Mouse (Mus musculus) CH12.LX (cell line): ENCODE measurements at regions not wholly inside any gene's neighbourhood (a gene's known extent, or its start where the extent isn't known, plus 50 kb on each side); places are given as distances from the start of the nearest gene placed in this dataset.

Experiments
- DNase-seq: peaks from one replicate; pipeline ENCODE4 v3.0.0-alpha.2; 2013; ENCODE audit errors: extremely low read depth
- H3K27ac ChIP-seq: 2 replicates; pipeline ENCODE4 v1.5.1; 2012; ENCODE audit warnings: low read depth, mild to moderate bottlenecking, control low read depth, moderate library complexity; ENCODE audit not compliant: insufficient read depth
- H3K27me3 ChIP-seq: replicated peaks from 2 replicates; pipeline ENCODE3; 2012; ENCODE audit warnings: inconsistent platforms
- H3K36me3 ChIP-seq, 2 experiments: replicated peaks in 1 of 2; 2 replicates each; pipeline versions ENCODE3 to v1.6.1; 2012; ENCODE audit warnings: inconsistent platforms in 1 of 2, low read length in 1 of 2, mild to moderate bottlenecking in 1 of 2, mixed read lengths in 1 of 2, moderate library complexity in 1 of 2; ENCODE audit not compliant: control insufficient read depth in 1 of 2, insufficient read depth in 1 of 2
- H3K4me1 ChIP-seq, 2 experiments: 2 replicates each; pipeline ENCODE4 v1.6.1; 2012; ENCODE audit warnings: inconsistent platforms in 1 of 2, moderate library complexity in 1 of 2; ENCODE audit not compliant: insufficient read depth in 2 of 2, control insufficient read depth in 1 of 2
- H3K4me2 ChIP-seq: 2 replicates; pipeline ENCODE4 v1.6.1; 2012; ENCODE audit warnings: low read depth, mild to moderate bottlenecking, control low read depth; ENCODE audit not compliant: poor library complexity, insufficient read depth, severe bottlenecking
- H3K4me3 ChIP-seq, 3 experiments: fragments of 150-350 bp in 1 of 3; sonication (generic) in 1 of 3; replicated peaks in 1 of 3; 2 replicates each; pipeline versions ENCODE3 to v1.5.1; 2011 to 2012; ENCODE audit warnings: low read depth in 2 of 3, low read length in 2 of 3, mild to moderate bottlenecking in 2 of 3, moderate library complexity in 2 of 3, control low read depth in 1 of 3, improper control_type of control experiment in 1 of 3, inconsistent platforms in 1 of 3, mixed read lengths in 1 of 3; ENCODE audit not compliant: poor library complexity in 1 of 3
- H3K79me2 ChIP-seq: replicated peaks from 2 replicates; pipeline ENCODE4 v1.6.1; 2012; ENCODE audit warnings: mild to moderate bottlenecking, moderate library complexity; ENCODE audit not compliant: control insufficient read depth, poor library complexity, insufficient read depth, severe bottlenecking; ENCODE audit errors: extremely low read depth
- H3K9ac ChIP-seq: 2 replicates; pipeline ENCODE4 v1.6.1; 2012; ENCODE audit warnings: low read depth, mild to moderate bottlenecking, control low read depth, moderate library complexity; ENCODE audit not compliant: insufficient read depth
- H3K9me3 ChIP-seq: replicated peaks from 2 replicates; pipeline ENCODE3; 2012; ENCODE audit warnings: low read length, inconsistent platforms, mixed read lengths
- BHLHE40 ChIP-seq: IDR thresholded peaks from 2 replicates; pipeline ENCODE4 v1.6.1; 2011; ENCODE audit warnings: mild to moderate bottlenecking, low read depth, low read length, improper control_type of control experiment
- CHD2 ChIP-seq: IDR thresholded peaks from 2 replicates; pipeline ENCODE4 v1.6.1; 2011; ENCODE audit warnings: low read length, improper control_type of control experiment
- CTCF ChIP-seq, 2 experiments: IDR thresholded peaks in 1 of 2; conservative IDR thresholded peaks in 1 of 2; 2 replicates each; pipeline ENCODE4 v1.5.1; 2011 to 2012; ENCODE audit warnings: low read depth in 2 of 2, low read length in 2 of 2, improper control_type of control experiment in 1 of 2, inconsistent platforms in 1 of 2, mild to moderate bottlenecking in 1 of 2, moderate library complexity in 1 of 2
- ELF1 ChIP-seq: IDR thresholded peaks from 2 replicates; pipeline ENCODE4 v1.6.1; 2014; ENCODE audit warnings: low read depth, mild to moderate bottlenecking, inconsistent platforms, low read length, improper control_type of control experiment
- IRF4 ChIP-seq: IDR thresholded peaks from 2 replicates; pipeline ENCODE4 v1.6.1; 2014; ENCODE audit warnings: low read depth, mild to moderate bottlenecking, inconsistent platforms, low read length, improper control_type of control experiment
- JUN ChIP-seq: IDR thresholded peaks from 2 replicates; pipeline ENCODE4 v1.6.1; 2011; ENCODE audit warnings: low read depth, mild to moderate bottlenecking, low read length, improper control_type of control experiment, moderate library complexity; ENCODE audit not compliant: insufficient read depth
- JUND ChIP-seq: conservative IDR thresholded peaks from 2 replicates; pipeline ENCODE4 v1.6.1; 2011; ENCODE audit warnings: low read depth, low read length, improper control_type of control experiment
- KAT2A ChIP-seq: IDR thresholded peaks from 2 replicates; pipeline ENCODE4 v1.6.1; 2012; ENCODE audit warnings: low read length, improper control_type of control experiment, inconsistent platforms; ENCODE audit not compliant: insufficient replicate concordance
- MAFK ChIP-seq: IDR thresholded peaks from 2 replicates; pipeline ENCODE4 v1.6.1; 2011; ENCODE audit warnings: low read length, improper control_type of control experiment; ENCODE audit not compliant: insufficient replicate concordance
- MAX ChIP-seq: IDR thresholded peaks from 2 replicates; pipeline ENCODE4 v1.6.1; 2011; ENCODE audit warnings: low read length, improper control_type of control experiment
- MXI1 ChIP-seq: IDR thresholded peaks from 2 replicates; pipeline ENCODE4 v1.6.1; 2011; ENCODE audit warnings: mild to moderate bottlenecking, low read depth, low read length, improper control_type of control experiment
- NELFE ChIP-seq: IDR thresholded peaks from 2 replicates; pipeline ENCODE4 v1.6.1; 2011; ENCODE audit warnings: low read depth, low read length, improper control_type of control experiment
- NRF1 ChIP-seq: IDR thresholded peaks from 2 replicates; pipeline ENCODE4 v1.6.1; 2014; ENCODE audit warnings: low read depth, mild to moderate bottlenecking, inconsistent platforms, low read length, improper control_type of control experiment, moderate library complexity
- PAX5 ChIP-seq: IDR thresholded peaks from 2 replicates; pipeline ENCODE4 v1.6.1; 2012; ENCODE audit warnings: low read length, inconsistent platforms, mixed read lengths
- POLR2AphosphoS2 ChIP-seq: IDR thresholded peaks from 2 replicates; pipeline ENCODE4 v1.6.1; 2011; ENCODE audit warnings: low read depth, low read length, improper control_type of control experiment
- RAD21 ChIP-seq: IDR thresholded peaks from 2 replicates; pipeline ENCODE4 v1.6.1; 2011; ENCODE audit warnings: low read depth, mild to moderate bottlenecking, low read length, improper control_type of control experiment, moderate library complexity
- RCOR1 ChIP-seq: conservative IDR thresholded peaks from 2 replicates; pipeline ENCODE4 v1.6.1; 2012; ENCODE audit warnings: low read depth, mild to moderate bottlenecking, inconsistent platforms, low read length, improper control_type of control experiment
- SIN3A ChIP-seq: IDR thresholded peaks from 2 replicates; pipeline ENCODE4 v1.6.1; 2012; ENCODE audit warnings: low read length, improper control_type of control experiment, inconsistent platforms
- TBP ChIP-seq: conservative IDR thresholded peaks from 2 replicates; pipeline ENCODE4 v1.6.1; 2011; ENCODE audit warnings: low read depth, low read length, improper control_type of control experiment
- UBTF ChIP-seq: IDR thresholded peaks from 2 replicates; pipeline ENCODE4 v1.6.1; 2012; ENCODE audit warnings: low read depth, mild to moderate bottlenecking, inconsistent platforms, low read length, improper control_type of control experiment, moderate library complexity
- USF1 ChIP-seq: IDR thresholded peaks from 2 replicates; pipeline ENCODE4 v1.6.1; 2014; ENCODE audit warnings: low read depth, mild to moderate bottlenecking, inconsistent platforms, low read length, improper control_type of control experiment
- ZKSCAN1 ChIP-seq: IDR thresholded peaks from 2 replicates; pipeline ENCODE4 v1.6.1; 2012; ENCODE audit warnings: low read depth, inconsistent platforms, low read length, improper control_type of control experiment, borderline replicate concordance
- ZMIZ1 ChIP-seq: IDR thresholded peaks from 2 replicates; pipeline ENCODE4 v1.6.1; 2012; ENCODE audit warnings: low read depth, mild to moderate bottlenecking, inconsistent platforms, low read length, improper control_type of control experiment
- ZNF384 ChIP-seq: IDR thresholded peaks from 2 replicates; pipeline ENCODE4 v1.6.1; 2012; ENCODE audit warnings: low read depth, low read length, improper control_type of control experiment, inconsistent platforms
- dilution Hi-C: fragments of 300-500 bp; cut with MboI; formaldehyde crosslinking; loops from 2 replicates; pipeline ENCODE4 v1.14.3; 2020; ENCODE audit warnings: low sequenced_read_pairs; ENCODE audit not compliant: extremely low pct_unique_long_range_greater_than_20kb, extremely low pct_ligation_motif_present
- in situ Hi-C: fragments of 300-500 bp; cut with MboI; formaldehyde crosslinking; loops from 3 replicates; pipeline ENCODE4 v1.14.3; 2019; ENCODE audit warnings: low sequenced_read_pairs, low pct_ligation_motif_present, low pct_unique_long_range_greater_than_20kb, mixed read lengths

GRCm38 (mm10) chr3:58126996-58127395 is 279.1 kb upstream of the Pfn2 start:
- no peaks in the 10 kb centered on the region for H3K36me3 ChIP-seq
- H3K27ac ChIP-seq: no peak overlapping the region
- H3K27me3 ChIP-seq: no peaks in the 10 kb centered on the region
- in situ Hi-C loops (no loop called here), dilution Hi-C loops (no loop called here)
- DNase-seq: no peak
- H3K4me2 ChIP-seq: no peak overlapping the region
- H3K9me3 ChIP-seq: no peaks in the 10 kb centered on the region
- TF ChIP-seq NELFE: no peak
- TF ChIP-seq ZKSCAN1: no peak
- TF ChIP-seq JUN: no peak
- no peak for TF ChIP-seq USF1
- no peaks in the 10 kb centered on the region for H3K79me2 ChIP-seq
- H3K9ac ChIP-seq: no peak overlapping the region
- H3K4me1 ChIP-seq: peaks cover 6 to 7% of the 10 kb centered on the region in 2 experiments; a peak in 2 of 4 replicates
- H3K4me3 ChIP-seq: no peak overlapping the region

GRCm38 (mm10) chr3:58128059-58128458 is 280.2 kb upstream of the Pfn2 start:
- no peak overlapping the region for H3K4me2 ChIP-seq

DNA sequence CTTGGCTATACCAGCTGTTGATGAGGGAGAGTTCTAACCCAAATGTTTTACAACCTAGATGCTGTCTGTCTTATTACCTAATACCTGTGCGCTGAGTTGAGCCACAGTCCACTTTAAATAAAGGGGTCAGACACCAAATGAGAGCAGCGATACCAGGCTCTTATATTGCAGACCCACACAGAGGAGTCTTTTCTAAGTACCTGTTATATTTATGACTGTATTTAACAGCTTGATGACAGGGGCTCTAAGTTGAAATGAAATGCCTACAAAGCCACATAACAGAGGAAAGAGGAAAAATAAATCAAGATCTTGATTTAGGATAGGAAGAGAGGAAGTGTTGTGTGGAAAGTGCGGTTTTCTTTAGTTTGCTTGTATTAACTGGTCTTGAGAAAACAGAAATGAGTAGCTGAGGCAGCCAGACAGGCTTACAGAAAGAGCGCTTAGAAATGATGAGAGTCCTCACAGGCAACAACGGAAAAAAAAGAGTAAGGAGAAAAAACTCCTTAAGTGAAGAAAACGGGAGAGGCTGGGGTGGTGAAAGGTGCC is 281.6 kb upstream of the Pfn2 start:
- no peak overlapping the region for H3K27ac ChIP-seq
- H3K79me2 ChIP-seq: no peaks in the 10 kb centered on the region
- H3K4me3 ChIP-seq: no peak overlapping the region
- H3K36me3 ChIP-seq: no peaks in the 10 kb centered on the region
- no peak for TF ChIP-seq CTCF (conservative IDR thresholded peaks at IDR 0.05 in 1 of 2, IDR thresholded peaks at IDR 0.05 in 1 of 2; ENCODE audit: low read depth in 2 of 2, low read length in 2 of 2)
- TF ChIP-seq ZMIZ1: no peak
- no peak for TF ChIP-seq MAX
- no peak for TF ChIP-seq CHD2
- TF ChIP-seq UBTF: no peak
- TF ChIP-seq POLR2AphosphoS2: no peak
- no peak for TF ChIP-seq USF1
- TF ChIP-seq ELF1: no peak
- no peak for TF ChIP-seq PAX5
- TF ChIP-seq MAFK: no peak
- TF ChIP-seq NELFE: no peak
- TF ChIP-seq MXI1: no peak
- TF ChIP-seq NRF1: no peak
- no peak for TF ChIP-seq TBP
- no peak for TF ChIP-seq KAT2A
- TF ChIP-seq ZNF384: no peak
- H3K9me3 ChIP-seq: no peaks in the 10 kb centered on the region
- no peak overlapping the region for H3K9ac ChIP-seq
- no peak for DNase-seq
- H3K4me1 ChIP-seq: no peaks in the 10 kb centered on the region
- dilution Hi-C loops: no loop called here
- H3K4me2 ChIP-seq: no peak overlapping the region
- no peaks in the 10 kb centered on the region for H3K27me3 ChIP-seq
- in situ Hi-C loops: no loop called here

More at GRCm38 (mm10) chr3:58128059-58128458, 280.2 kb upstream of the Pfn2 start:
- H3K9ac ChIP-seq: no peak overlapping the region
- H3K36me3 ChIP-seq: no peaks in the 10 kb centered on the region
- TF ChIP-seq MAFK (no peak), UBTF (no peak), RAD21 (no peak), USF1 (no peak), ZNF384 (no peak), MAX (no peak), JUN (no peak), JUND (no peak), POLR2AphosphoS2 (no peak), RCOR1 (no peak), CTCF (conservative IDR thresholded peaks at IDR 0.05 in 1 of 2, IDR thresholded peaks at IDR 0.05 in 1 of 2; ENCODE audit: low read depth in 2 of 2, low read length in 2 of 2) (no peak), SIN3A (no peak), IRF4 (no peak), KAT2A (no peak), ELF1 (no peak), ZMIZ1 (no peak), BHLHE40 (no peak), NELFE (no peak)
- dilution Hi-C loops: no loop called here
- no peaks in the 10 kb centered on the region for H3K79me2 ChIP-seq
- no peaks in the 10 kb centered on the region for H3K27me3 ChIP-seq
- no peak for DNase-seq
- in situ Hi-C loops: no loop called here
- H3K9me3 ChIP-seq: no peaks in the 10 kb centered on the region
- H3K27ac ChIP-seq: no peak overlapping the region
- H3K4me1 ChIP-seq: 0 out of 4 replicates have a peak, but pooled peaks cover 0 to 6% of the 10 kb centered on the region in 2 experiments
- H3K4me3 ChIP-seq: no peak overlapping the region
